Mouse (Mus musculus) liver, embryonic 16.5 days (tissue): Measurements from ENCODE around the gene B3gnt9. TPM values are rescaled to one million over a fixed set of nuclear protein-coding genes. Genes with fewer than 3 reads are reported as not detected.
A peak's percentile ranks its signal among the peaks of the same experiment; 100 is the strongest.

Source experiments
- ATAC-seq: fragments of 200-750 bp; cut with Nextera tagmentation; 2 replicates; pipeline ENCODE4 v1.8.0; 2017; ENCODE audit warnings: low read depth, mild to moderate bottlenecking, moderate number of reproducible peaks, moderate library complexity
- H3K27ac ChIP-seq: fragments of 300-500 bp; sonication (generic); 2 replicates; pipeline ENCODE4 v1.5.1; 2014; ENCODE audit warnings: mild to moderate bottlenecking, low read length
- H3K27me3 ChIP-seq: fragments of 300-500 bp; sonication (generic); 2 replicates; pipeline ENCODE4 v1.6.1; 2014; ENCODE audit warnings: low read depth, low read length, mixed read lengths; ENCODE audit not compliant: control insufficient read depth, insufficient read depth
- H3K36me3 ChIP-seq: fragments of 300-500 bp; sonication (generic); 2 replicates; pipeline ENCODE4 v1.6.1; 2014; ENCODE audit warnings: mild to moderate bottlenecking; ENCODE audit not compliant: control insufficient read depth, insufficient read depth
- H3K4me1 ChIP-seq: fragments of 300-500 bp; sonication (generic); 2 replicates; pipeline ENCODE4 v1.6.1; 2014; ENCODE audit warnings: low read depth, low read length, mixed read lengths; ENCODE audit not compliant: control insufficient read depth
- H3K4me2 ChIP-seq: fragments of 300-500 bp; sonication (generic); 2 replicates; pipeline ENCODE4 v1.6.1; 2014; ENCODE audit warnings: low read depth, low read length, mixed read lengths
- H3K4me3 ChIP-seq: fragments of 300-500 bp; sonication (generic); 2 replicates; pipeline ENCODE4 v1.5.1; 2014; ENCODE audit warnings: low read depth, mild to moderate bottlenecking, low read length
- H3K9ac ChIP-seq: fragments of 300-500 bp; sonication (generic); 2 replicates; pipeline ENCODE4 v1.6.1; 2014; ENCODE audit warnings: low read depth, low read length
- H3K9me3 ChIP-seq: fragments of 300-500 bp; sonication (generic); replicated peaks from 2 replicates; pipeline ENCODE4 v1.6.1; 2016; ENCODE audit warnings: low read length; ENCODE audit not compliant: control insufficient read depth
- WGBS: fragments of 180-500 bp; shearing (Covaris S2); extraction: QIAGEN DNeasy Blood & Tissue Kit; methylation state at CpG from one replicate; pipeline ENCODE4 v1.1.7; 2014; ENCODE audit not compliant: insufficient replicate concordance; 5-methylcytosine and 5-hydroxymethylcytosine counted together
- polyA plus RNA-seq: library from polyadenylated mRNA; unstranded; fragments of >200 nt; fragmentation: Nextera tagmentation; extraction: Ambion mirVana; gene quantifications from 2 replicates; pipeline ENCODE4 v1.2.1, GENCODE M21; 2015

B3gnt9 gene
- polyA plus RNA-seq, 1 experiment from 2014 or later, result 2.5 TPM

GRCm38 (mm10) chr8:105264024-105264982 is 9.3 kb upstream of the B3gnt9 start, which contains the start of the genes Tradd and Fbxl8:
TSS of gene Tradd (minus strand) at chr8:105264609.
TSS of gene Fbxl8 (plus strand) at chr8:105264648.
- H3K4me3 ChIP-seq, result peak within 1 kb of the TSS; percentile 79

GRCm38 (mm10) chr8:105263244-105263912 is 8.4 kb upstream of the B3gnt9 start:
- no peaks in the 10 kb centered on the region for H3K36me3 ChIP-seq
- no peak for ATAC-seq
- H3K9me3 ChIP-seq, result no peaks in the 10 kb centered on the region
- WGBS, result 41% methylated on average over 16 of the region's 16 CpGs
- no peak overlapping the region; the same call in 1 of the 2 replicates for H3K9ac ChIP-seq
- H3K4me1 ChIP-seq, result peaks cover 37% of the 10 kb centered on the region
- no peak overlapping the region for H3K27ac ChIP-seq
- H3K4me3 ChIP-seq, result peak overlapping the region; percentile 79
- peaks cover 47% of the 10 kb centered on the region for H3K27me3 ChIP-seq
- peak overlapping the region; percentile 88 for H3K4me2 ChIP-seq

More at GRCm38 (mm10) chr8:105264024-105264982, 9.3 kb upstream of the B3gnt9 start, which contains the start of the genes Tradd and Fbxl8:
- ATAC-seq, result peak; percentile 89
- no peak within 1 kb of the TSS for H3K27ac ChIP-seq
- 1% methylated on average over 54 of the region's 54 CpGs for WGBS
- no peaks in the 10 kb centered on the region for H3K36me3 ChIP-seq
- H3K4me2 ChIP-seq, result peak within 1 kb of the TSS; percentile 88
- peaks cover 47% of the 10 kb centered on the region for H3K27me3 ChIP-seq
- H3K4me1 ChIP-seq, result peaks cover 38% of the 10 kb centered on the region
- peak within 1 kb of the TSS; percentile 84 for H3K9ac ChIP-seq
- H3K9me3 ChIP-seq, result no peaks in the 10 kb centered on the region

- H3K9ac ChIP-seq, result no peak overlapping the region
- ATAC-seq, result no peak
- H3K9me3 ChIP-seq, result no peaks in the 10 kb centered on the region
- no peak overlapping the region for H3K27ac ChIP-seq
- H3K4me3 ChIP-seq, result no peak overlapping the region
- H3K4me2 ChIP-seq, result no peak overlapping the region
- 64% methylated on average over 12 of the region's 12 CpGs for WGBS
- peaks cover 37% of the 10 kb centered on the region for H3K4me1 ChIP-seq
- peaks cover 32% of the 10 kb centered on the region for H3K27me3 ChIP-seq
- H3K36me3 ChIP-seq, result no peaks in the 10 kb centered on the region
Measured at GRCm38 (mm10) chr8:105261326-105261980, 6.5 kb upstream of the B3gnt9 start.

- H3K9ac ChIP-seq, result no peak overlapping the region
- H3K36me3 ChIP-seq, result no peaks in the 10 kb centered on the region
- WGBS, result 71% methylated on average over 7 of the region's 7 CpGs
- peaks cover 27% of the 10 kb centered on the region for H3K27me3 ChIP-seq
- H3K27ac ChIP-seq, result no peak overlapping the region
- ATAC-seq, result no peak
- H3K4me2 ChIP-seq, result no peak overlapping the region
- no peaks in the 10 kb centered on the region for H3K9me3 ChIP-seq
- H3K4me1 ChIP-seq, result peaks cover 40% of the 10 kb centered on the region
- H3K4me3 ChIP-seq, result no peak overlapping the region
Measured at GRCm38 (mm10) chr8:105260371-105261099, 5.6 kb upstream of the B3gnt9 start.

- H3K9me3 ChIP-seq, result no peaks in the 10 kb centered on the region
- no peaks in the 10 kb centered on the region for H3K36me3 ChIP-seq
- H3K27me3 ChIP-seq, result peaks cover 27% of the 10 kb centered on the region
- ATAC-seq, result no peak
- H3K4me2 ChIP-seq, result peak overlapping the region; percentile 69
- 3% methylated on average over 30 of the region's 30 CpGs for WGBS
- H3K4me1 ChIP-seq, result peaks cover 43% of the 10 kb centered on the region
- H3K9ac ChIP-seq, result no peak overlapping the region
- H3K27ac ChIP-seq, result no peak overlapping the region
- peak overlapping the region; percentile 48 for H3K4me3 ChIP-seq
Measured at GRCm38 (mm10) chr8:105259721-105260320, 4.9 kb upstream of the B3gnt9 start.

- H3K36me3 ChIP-seq, result no peaks in the 10 kb centered on the region
- H3K27ac ChIP-seq, result no peak overlapping the region
- peak overlapping the region; percentile 69 for H3K4me2 ChIP-seq
- peaks cover 27% of the 10 kb centered on the region for H3K27me3 ChIP-seq
- no peak for ATAC-seq
- peaks cover 45% of the 10 kb centered on the region for H3K4me1 ChIP-seq
- H3K4me3 ChIP-seq, result peak overlapping the region; percentile 48
- WGBS, result 15% methylated on average over 55 of the region's 55 CpGs
- H3K9me3 ChIP-seq, result no peaks in the 10 kb centered on the region
- no peak overlapping the region for H3K9ac ChIP-seq
Measured at GRCm38 (mm10) chr8:105258911-105259720, 4.2 kb upstream of the B3gnt9 start.

- H3K4me1 ChIP-seq, result peaks cover 50% of the 10 kb centered on the region
- H3K4me3 ChIP-seq, result no peak overlapping the region
- no peak overlapping the region for H3K4me2 ChIP-seq
- H3K9ac ChIP-seq, result no peak overlapping the region
- no peak overlapping the region for H3K27ac ChIP-seq
- H3K27me3 ChIP-seq, result peaks cover 21% of the 10 kb centered on the region
- no peaks in the 10 kb centered on the region for H3K9me3 ChIP-seq
- ATAC-seq, result no peak
- 64% methylated on average over 7 of the region's 7 CpGs for WGBS
- 0 out of 2 replicates have a peak, but pooled peaks cover 3% of the 10 kb centered on the region for H3K36me3 ChIP-seq
Measured at GRCm38 (mm10) chr8:105257318-105258114, 2.6 kb upstream of the B3gnt9 start.
